Mouse (Mus musculus) sigmoid colon, adult 10 weeks (tissue): Measurements from ENCODE around the gene Cdc42bpb. TPM values are rescaled to one million over a fixed set of nuclear protein-coding genes. Genes with fewer than 3 reads are reported as not detected.

Experiments used
- polyA plus RNA-seq: library from polyadenylated mRNA; stranded (reverse); fragments of 350-450 nt; fragmentation: Illumina TruSeq; extraction: RNeasy Lipid Tissue Mini Kit (QIAGEN cat#74804); gene quantifications from one replicate; pipeline ENCODE4 v1.2.3, GENCODE M21; 2014; ENCODE audit warnings: low read depth, low replicate concordance

Cdc42bpb gene
- polyA plus RNA-seq = 7.8 TPM

GRCm38 (mm10) chr12:111377376-111377973 is at the start of gene Cdc42bpb:
TSS of gene Cdc42bpb (minus strand) at chr12:111377718.

GRCm38 (mm10) chr12:111416921-111417779 is 39.6 kb upstream of the Cdc42bpb start, which contains the start of gene Exoc3l4:
TSS of gene Exoc3l4 (plus strand) at chr12:111417017.

GRCm38 (mm10) chr12:111406622-111407021 is 29.1 kb upstream of the Cdc42bpb start, which contains the start of gene Lbhd2:
TSS of gene Lbhd2 (plus strand) at chr12:111406809.

GRCm38 (mm10) chr12:111270629-111271277 is 106.8 kb downstream of the Cdc42bpb start, which contains the start of gene Amn:
TSS of gene Amn (plus strand) at chr12:111271095.

Other genes starting within 250 kb of the Cdc42bpb start
- gene Traf3, start 211.3 kb downstream of the Cdc42bpb start, polyA plus RNA-seq = 10.9 TPM
- gene 4930595D18Rik, start 193.2 kb downstream of the Cdc42bpb start, polyA plus RNA-seq = not detected
- not detected for gene Amn, start 106.6 kb downstream of the Cdc42bpb start, polyA plus RNA-seq
- gene Lbhd2, start 29.1 kb upstream of the Cdc42bpb start, polyA plus RNA-seq = not detected
- gene Exoc3l4, start 39.3 kb upstream of the Cdc42bpb start, polyA plus RNA-seq = not detected
- 1.3 TPM for gene Tnfaip2, start 64.8 kb upstream of the Cdc42bpb start, polyA plus RNA-seq
- gene Gm266, start 108.1 kb upstream of the Cdc42bpb start, polyA plus RNA-seq = 0.76 TPM
- gene Eif5, start 160.3 kb upstream of the Cdc42bpb start, polyA plus RNA-seq = 708 TPM
- 216 TPM for gene Mark3, start 196.8 kb upstream of the Cdc42bpb start, polyA plus RNA-seq